Mouse (Mus musculus) c-Kit-positive CD71-positive TER-119-negative erythroid progenitor cells, embryonic 14.5 days (primary cell): ENCODE results near the gene Slc51a.
"Not testable (repeated sequence)": the region's sequence is repeated elsewhere in the genome, so short reads cannot be mapped to it uniquely, and the experiment has no call there.

Experiments
- DNase-seq: peaks from one replicate; pipeline ENCODE4 v3.0.0-alpha.2; 2013; ENCODE audit warnings: low read depth

Slc51a gene

GRCm38 (mm10) chr16:32468488-32468887 lies 19.2 kb downstream of the Slc51a start:
- no peak for DNase-seq

- DNase-seq: no peak
Measured at GRCm38 (mm10) chr16:32464908-32465307, 22.8 kb downstream of the Slc51a start.

- DNase-seq: no peak
Measured at GRCm38 (mm10) chr16:32463426-32463825, 24.3 kb downstream of the Slc51a start.

- DNase-seq: no peak
Measured at GRCm38 (mm10) chr16:32462950-32463349, 24.7 kb downstream of the Slc51a start.

- DNase-seq: no peak
Measured at GRCm38 (mm10) chr16:32461713-32462112, 26.0 kb downstream of the Slc51a start.

GRCm38 (mm10) chr16:32460518-32460917 lies 27.2 kb downstream of the Slc51a start:
- DNase-seq: no peak

GRCm38 (mm10) chr16:32457589-32458386 lies 29.9 kb downstream of the Slc51a start:
- peak; percentile 83 for DNase-seq

- no peak for DNase-seq
Measured at GRCm38 (mm10) chr16:32456761-32457160, 30.9 kb downstream of the Slc51a start.

- DNase-seq: peak; percentile 70
Measured at GRCm38 (mm10) chr16:32456086-32456485, 31.6 kb downstream of the Slc51a start.

GRCm38 (mm10) chr16:32454646-32455045 lies 33.0 kb downstream of the Slc51a start:
- DNase-seq: no peak

- no peak for DNase-seq
Measured at GRCm38 (mm10) chr16:32453102-32453501, 34.6 kb downstream of the Slc51a start.

GRCm38 (mm10) chr16:32450133-32450532 lies 37.5 kb downstream of the Slc51a start:
- no peak for DNase-seq

GRCm38 (mm10) chr16:32449665-32450064 lies 38.0 kb downstream of the Slc51a start:
- DNase-seq: peak; percentile 82

- DNase-seq: no peak
Measured at GRCm38 (mm10) chr16:32446563-32447138, 41.0 kb downstream of the Slc51a start.

GRCm38 (mm10) chr16:32445558-32445957 lies 42.1 kb downstream of the Slc51a start:
- DNase-seq: no peak

GRCm38 (mm10) chr16:32444615-32445014 lies 43.1 kb downstream of the Slc51a start:
- DNase-seq: not testable (repeated sequence)

GRCm38 (mm10) chr16:32441432-32441831 lies 46.2 kb downstream of the Slc51a start:
- no peak for DNase-seq

GRCm38 (mm10) chr16:32437266-32437665 lies 50.4 kb downstream of the Slc51a start:
- no peak for DNase-seq

- no peak for DNase-seq
Measured at GRCm38 (mm10) chr16:32436657-32437056, 51.0 kb downstream of the Slc51a start.

GRCm38 (mm10) chr16:32434691-32435090 lies 53.0 kb downstream of the Slc51a start:
- DNase-seq: no peak

GRCm38 (mm10) chr16:32434066-32434465 lies 53.6 kb downstream of the Slc51a start:
- no peak for DNase-seq

GRCm38 (mm10) chr16:32433138-32433537 lies 54.5 kb downstream of the Slc51a start:
- no peak for DNase-seq

GRCm38 (mm10) chr16:32431926-32432325 lies 55.8 kb downstream of the Slc51a start:
- no peak for DNase-seq
